Mouse (Mus musculus): ENCODE measurements at regions not wholly inside any gene's neighbourhood (a gene's known extent, or its start where the extent isn't known, plus 50 kb on each side); places are given as distances from the start of the nearest gene placed in this dataset.
A peak's percentile ranks its signal among the peaks of the same experiment; 100 is the strongest.

DNA sequence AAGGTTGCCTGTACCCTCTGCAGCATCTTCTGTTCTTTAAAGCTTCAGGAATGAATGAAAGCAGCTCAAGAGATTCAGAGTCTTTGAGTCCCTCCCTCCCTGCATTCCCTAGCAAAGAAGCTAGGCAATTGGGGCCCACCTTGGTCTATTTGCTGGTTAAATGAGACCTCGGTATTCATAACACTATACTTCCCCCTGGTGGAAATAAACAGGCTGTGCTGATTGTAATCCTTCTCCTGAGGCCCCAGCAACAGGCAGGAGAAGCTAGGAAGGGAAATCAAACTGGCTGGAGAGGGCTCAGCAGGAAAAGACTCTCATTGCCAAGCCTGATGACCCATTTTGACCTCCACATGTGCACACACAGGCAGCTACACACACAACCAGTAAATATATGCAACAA is 137.1 kb downstream of the Sh3bp4 start:
- DNase-seq: no peak

DNA sequence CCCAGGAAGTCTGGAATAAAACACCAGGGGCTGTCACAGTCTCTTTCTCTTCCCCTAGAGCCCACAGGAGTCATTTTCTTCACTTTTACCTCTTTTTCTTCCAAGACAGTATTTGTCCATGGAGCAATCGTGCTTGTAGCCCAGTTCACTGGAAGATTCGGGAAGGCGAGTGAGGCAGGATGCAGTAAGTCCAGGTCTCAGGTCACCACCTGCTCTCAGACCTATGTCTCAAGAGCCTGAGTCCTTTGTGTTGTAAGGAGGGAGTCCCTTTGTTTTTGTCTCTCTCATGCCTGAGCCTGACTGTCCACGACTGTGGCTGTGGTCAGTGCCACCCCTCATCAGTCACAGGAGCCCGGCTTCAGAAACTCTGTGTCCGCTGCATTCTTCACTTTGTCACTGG is 140.9 kb downstream of the Sh3bp4 start:
- DNase-seq: no peak

DNA sequence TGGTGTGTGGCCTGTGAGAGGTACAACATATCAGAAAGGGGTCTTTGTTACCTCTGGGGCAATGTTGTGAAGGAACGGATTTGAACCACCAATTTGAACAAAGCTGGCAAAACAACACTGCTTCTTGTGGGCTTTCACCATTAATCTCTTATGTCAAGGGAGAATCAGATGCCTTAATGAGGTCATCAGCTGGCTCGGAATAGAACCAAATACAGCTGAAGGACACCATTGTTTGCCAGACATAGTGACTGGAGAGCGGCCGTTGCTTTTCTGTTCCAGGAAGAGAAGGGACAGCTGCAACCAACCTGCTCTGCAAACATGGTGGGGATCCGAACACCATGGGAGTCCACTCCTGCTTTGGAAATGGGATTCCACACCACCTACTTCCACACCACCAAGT is 158.2 kb downstream of the Sh3bp4 start:
- no peak for DNase-seq

DNA sequence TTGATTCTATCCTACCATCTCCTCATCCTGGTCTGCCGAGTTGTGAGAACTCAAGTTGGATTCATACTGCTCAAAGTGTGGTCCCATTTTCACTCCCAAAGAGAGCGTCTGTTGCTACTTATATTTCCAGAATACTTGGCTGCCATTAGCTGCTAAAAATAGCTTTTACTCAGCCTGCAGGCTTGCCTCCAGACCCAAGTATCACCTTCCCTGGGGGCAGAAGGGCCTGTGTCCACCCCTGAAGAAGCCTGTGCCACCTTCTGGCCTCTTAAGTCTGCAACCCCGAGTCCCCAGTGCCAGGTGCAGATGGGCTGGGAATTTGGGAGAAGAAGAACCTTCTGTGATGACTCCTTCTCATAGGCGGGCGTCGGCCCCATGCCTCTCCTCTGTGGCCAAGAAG is 161.5 kb downstream of the Sh3bp4 start:
- no peak for DNase-seq

DNA sequence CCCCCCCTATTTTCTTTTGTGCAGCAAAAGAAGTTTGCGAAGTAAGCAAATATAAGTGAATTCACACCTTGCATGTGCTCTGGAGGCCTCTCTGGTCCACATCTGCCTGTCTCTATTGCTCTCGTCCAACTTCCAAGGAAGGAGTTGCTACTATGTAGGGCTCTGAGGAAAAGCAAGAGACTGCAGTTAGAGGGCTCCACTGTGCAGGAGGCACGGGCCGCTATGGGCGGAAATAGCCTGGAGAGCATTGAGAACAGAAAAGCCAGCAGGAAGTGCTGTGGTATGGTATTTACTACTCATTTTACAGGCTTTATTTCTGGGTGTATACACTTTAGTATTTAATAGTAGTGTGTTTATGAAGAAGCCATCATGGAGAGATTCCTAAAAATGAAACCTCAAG is 162.2 kb downstream of the Sh3bp4 start:
- DNase-seq: no peak

DNA sequence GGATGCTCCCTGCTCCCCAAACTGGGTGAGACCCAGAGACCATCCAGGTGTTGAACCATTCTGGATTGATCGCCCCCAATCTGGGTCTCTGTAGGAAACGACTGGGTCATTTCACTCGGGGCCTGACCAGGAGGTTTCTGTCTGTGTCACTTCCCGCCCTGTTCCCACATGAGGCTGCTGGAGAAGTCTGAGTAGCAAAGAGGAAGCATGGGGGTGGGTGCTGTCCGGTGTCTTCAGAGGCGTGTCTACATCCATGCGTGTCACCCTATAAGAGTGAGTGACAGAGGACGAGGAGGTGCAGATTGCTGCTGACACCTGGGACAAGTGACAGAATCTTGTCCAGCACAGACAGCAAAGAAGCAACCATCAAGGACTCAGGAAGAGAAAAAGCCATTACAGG is 164.7 kb downstream of the Sh3bp4 start:
- no peak for DNase-seq

DNA sequence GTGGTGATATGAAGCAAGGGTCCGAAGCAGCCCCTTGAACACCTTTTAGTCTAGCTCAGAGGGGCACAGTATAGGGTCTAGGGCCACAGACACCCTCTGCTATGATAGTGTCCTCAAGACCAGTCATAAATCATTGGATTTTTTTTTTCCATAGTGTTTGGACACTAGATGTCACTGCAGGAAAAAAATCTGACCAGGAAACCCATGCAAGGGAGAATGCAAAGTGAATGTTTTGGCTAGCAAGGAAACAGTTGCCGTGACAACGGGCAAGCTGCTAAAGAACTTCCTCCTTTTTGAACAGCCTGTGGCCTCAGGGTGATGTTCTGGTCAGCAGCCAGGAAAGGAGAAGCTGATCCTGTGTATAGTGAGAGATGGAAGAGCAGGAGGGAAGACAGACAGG is 165.1 kb downstream of the Sh3bp4 start:
- DNase-seq: peak; percentile 48 to 53

DNA sequence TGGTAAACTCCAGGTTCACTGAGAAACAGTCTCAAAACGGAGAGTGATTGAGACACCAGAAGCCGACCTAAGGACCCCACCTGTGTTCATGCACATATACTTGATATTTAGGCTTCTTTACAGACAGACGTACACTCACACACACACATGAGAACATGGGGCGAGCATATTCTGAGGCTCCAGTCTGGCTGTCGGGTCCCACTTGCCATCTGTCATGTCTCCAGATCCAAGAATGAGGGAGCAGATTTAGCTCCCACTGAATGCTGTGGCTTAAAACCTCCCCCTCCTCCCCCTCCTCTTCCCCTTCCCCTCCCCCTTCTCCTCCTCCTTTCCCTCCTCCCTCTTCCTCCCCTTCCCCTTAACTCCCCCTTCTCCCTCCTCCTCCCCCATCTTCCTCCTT is 167.5 kb downstream of the Sh3bp4 start:
- DNase-seq: no peak

DNA sequence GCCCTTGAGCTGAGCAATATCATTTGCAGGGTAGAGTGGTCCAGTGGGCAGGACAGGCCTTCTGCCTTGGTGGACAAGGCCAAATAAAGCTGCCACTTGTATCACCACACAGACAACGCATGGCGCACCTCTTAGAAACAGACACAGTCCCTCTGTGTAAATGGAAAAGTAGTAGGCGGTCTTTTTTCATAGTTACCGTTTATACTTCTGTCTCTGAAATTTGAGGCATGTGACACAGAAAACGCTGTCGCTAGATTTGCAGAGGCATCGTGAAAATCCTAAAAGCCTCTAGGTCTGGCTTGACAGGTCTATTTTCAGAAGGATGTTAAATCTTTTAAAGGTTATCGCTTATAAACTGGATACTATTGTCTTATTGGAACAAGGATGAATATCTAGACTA is 174.4 kb downstream of the Sh3bp4 start:
- DNase-seq: no peak

DNA sequence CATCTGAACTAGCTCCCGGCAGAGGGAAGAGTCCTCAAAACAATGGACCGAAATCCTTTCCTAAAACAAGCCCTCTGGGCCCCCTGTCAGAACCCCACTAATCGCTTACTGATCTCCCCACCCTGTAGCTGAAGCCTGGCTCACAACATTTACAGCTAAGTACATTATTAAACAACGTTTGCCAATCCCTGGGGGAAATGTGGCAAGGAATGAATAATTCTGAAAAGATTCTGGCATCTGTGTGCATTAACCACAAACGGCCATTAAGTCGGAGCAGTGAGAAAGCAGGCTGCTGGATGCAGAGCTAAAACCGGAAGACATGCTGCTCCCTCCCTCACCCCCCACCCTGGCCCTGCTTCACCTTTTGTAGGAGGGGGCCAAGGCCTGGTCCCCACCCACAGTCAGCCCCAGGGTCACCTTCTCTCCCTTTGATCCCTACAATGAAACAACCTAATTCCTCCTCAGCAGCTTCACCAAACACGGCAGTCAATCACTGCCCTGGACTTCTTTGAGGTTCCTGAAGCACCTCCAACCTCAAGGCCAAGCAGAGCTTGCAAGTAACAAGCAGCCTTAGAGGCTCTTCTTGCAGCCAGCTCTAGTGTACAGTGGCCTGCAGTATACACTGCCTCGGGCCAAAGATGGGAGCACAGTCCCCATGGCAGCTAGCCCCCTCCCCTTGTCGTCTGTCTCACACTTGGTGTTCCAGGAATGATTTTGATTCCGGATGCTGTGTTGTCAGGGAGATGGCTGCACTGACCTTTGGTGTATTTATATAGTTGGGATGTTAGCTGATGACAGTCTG is 175.2 kb downstream of the Sh3bp4 start:
- no peak for DNase-seq

DNA sequence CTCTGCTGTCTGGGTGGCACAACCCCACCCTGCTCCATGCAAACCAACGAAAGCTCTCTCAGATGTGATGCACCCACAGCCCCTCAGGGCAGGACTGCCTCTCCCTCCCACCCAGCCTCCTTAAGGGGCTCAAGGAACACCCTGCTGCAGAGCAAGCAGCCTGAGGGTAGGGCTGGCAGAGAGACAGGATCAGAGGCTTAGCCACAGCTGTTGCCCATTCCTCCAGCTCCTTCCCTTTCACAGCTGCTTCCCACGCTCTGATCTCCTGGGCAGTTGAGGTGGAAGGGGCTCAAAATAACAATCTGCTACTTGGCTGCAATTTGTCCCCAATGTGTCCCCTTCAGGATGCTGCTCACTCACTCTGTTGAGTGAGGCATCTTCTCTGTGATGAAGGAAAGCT is 181.5 kb downstream of the Sh3bp4 start:
- no peak for DNase-seq

DNA sequence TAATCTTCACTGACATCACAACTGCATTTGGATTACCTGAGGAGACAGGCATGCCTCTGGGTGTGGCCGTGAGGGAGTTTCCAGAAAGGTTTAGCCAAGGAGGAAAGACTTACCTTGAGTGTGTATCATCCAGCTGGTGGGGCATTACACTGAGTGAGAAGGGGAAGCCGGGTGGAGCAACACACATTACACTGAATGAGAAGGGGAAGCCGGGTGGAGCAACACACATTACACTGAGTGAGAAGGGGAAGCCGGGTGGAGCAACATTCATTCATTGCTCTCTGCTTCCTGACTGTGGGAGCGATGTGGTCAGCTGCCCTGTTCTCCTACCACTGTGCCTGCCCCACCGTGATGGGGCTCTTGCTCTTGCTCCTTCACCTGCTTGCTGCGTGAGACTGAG is 182.3 kb downstream of the Sh3bp4 start:
- no peak for DNase-seq

DNA sequence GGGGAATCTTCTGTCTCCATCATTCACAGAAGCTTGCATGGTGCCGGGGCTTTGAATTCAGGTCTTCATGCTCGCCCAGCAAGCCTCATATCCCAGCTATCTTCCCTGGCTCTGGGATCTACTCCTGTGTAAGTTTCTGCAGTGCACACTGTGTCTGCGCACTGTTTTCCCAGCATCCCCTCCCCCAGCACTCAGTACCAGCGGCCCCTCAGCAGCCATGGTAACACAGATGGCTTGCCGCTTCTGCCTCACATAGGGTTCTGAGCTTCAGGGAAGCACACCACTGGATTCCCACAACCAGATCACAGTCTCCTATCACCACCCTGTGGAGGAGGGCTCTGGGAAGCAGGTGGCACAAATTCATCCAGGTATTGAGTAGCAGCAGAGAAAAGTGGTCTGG is 187.7 kb downstream of the Sh3bp4 start:
- DNase-seq: no peak

DNA sequence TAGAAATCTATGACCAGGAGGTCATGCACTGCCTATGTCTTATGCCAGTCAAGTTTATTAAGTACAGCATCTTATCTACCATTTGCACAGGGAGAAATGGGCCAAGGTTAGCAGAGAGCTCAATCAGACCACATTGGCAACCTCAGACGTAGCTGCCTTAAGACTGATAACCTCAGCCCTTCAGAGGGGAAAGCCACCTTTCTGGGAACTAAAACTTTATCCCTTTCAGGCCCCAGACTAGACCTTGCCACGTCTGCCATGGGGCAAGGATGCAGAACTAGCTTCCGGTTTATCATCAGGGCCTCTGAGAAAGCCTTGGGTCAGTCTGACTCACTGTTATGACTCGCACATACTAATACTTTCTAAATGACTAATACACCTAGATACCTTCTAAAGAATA is 188.8 kb upstream of the Agap1 start:
- no peak for DNase-seq

DNA sequence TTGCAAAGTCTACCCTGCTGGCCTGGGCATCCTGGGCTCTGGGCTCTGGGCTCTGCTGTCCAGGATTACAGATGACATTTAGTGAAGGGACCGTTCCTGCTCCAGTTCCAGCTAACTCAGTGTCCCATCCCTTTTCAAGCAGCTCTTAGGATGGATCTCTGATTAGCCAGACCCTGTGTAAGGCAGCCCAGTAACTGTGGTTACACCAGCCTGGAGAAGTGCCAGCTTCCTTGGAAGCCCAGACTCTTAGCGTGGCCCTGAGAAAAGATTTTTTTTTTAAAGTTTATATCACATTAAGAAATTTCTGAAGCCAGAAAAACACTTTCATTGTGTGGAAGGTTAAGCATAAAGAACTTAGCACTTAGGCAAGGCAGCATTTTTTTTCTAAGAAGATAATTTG is 185.8 kb upstream of the Agap1 start:
- no peak for DNase-seq

DNA sequence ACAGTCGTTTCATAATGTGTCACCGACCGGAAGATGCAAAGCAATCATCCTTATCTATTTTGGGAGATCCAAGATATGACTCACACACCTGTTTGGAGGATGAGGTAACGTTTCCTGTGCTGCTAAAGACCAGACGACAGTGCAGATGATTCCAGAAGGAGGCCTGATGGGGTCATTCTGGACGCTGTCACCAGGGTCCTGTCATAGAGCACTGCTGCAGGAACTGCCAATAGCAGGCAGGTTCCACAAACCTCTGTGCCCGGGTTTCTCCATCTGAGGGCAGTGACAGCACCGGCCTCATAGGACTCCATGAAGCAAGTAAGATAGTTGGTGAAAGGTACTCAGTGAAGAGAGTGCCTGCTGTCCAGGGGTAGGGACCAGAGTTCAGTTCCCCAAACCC is 182.9 kb upstream of the Agap1 start:
- DNase-seq: no peak

DNA sequence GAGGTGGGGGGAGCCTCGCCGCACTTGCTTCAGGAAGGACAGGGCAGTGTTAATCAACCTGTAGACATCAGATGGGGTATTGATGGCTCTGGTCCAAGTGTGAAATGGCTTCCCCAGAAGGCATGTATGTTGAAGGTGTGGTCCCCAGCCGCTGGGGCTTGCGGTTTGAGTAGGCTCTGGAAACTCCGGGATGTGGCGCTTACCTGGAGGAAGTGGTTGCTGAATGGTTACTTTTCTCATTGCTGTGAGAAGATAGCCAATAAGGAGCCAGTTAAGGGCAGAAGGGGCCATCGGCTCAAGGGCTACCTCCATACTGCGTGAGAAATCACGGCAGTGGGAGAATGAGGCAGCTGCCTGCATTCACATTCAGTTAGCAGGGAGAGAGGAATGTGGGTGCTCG is 181.6 kb upstream of the Agap1 start:
- DNase-seq: no peak

DNA sequence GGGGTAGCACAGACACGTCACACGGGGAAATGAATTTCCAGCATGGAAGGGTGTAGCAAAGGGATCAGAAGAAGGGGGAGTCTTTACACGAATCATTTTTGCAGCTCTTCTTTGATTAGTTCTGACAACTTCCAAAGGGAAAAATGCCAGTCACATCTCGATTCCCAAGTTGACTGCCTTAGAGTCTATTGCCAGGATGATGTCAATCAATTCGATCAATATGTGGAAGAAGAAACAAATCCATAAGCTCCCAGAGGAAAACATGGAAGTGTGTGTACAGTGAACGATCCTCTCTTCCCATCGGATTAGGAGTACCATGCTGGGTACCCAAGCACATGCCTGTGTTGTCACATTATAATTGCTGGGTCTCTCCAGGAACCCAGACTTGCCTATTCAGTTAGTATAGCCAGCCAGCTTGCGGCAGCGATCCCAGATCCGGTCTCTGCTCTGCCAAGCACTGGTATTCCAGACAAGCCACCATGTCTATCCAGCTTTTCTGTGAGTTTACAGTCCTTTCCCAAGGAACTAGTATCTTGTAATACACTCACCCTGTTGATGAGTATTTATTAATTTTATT is 180.7 kb upstream of the Agap1 start:
- DNase-seq: no peak

DNA sequence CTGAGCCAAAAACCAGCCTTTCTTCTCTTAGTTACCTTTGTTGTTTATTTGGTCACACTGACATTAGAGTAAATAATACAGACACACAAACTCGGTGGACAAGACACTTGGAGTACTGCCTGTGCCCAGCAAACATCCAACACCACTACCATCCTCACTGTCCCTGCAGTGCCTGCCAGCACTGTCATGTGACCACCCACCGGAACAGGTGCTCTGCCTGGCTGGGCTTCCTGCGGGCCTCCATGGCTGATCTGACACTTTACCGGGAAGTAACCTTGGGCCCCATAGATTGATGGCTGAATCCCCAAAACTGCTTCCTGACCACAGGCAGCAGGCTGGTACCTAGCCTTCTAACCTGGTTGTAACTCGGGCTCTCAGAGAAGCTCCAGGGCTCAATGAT is 175.2 kb upstream of the Agap1 start:
- DNase-seq: no peak

DNA sequence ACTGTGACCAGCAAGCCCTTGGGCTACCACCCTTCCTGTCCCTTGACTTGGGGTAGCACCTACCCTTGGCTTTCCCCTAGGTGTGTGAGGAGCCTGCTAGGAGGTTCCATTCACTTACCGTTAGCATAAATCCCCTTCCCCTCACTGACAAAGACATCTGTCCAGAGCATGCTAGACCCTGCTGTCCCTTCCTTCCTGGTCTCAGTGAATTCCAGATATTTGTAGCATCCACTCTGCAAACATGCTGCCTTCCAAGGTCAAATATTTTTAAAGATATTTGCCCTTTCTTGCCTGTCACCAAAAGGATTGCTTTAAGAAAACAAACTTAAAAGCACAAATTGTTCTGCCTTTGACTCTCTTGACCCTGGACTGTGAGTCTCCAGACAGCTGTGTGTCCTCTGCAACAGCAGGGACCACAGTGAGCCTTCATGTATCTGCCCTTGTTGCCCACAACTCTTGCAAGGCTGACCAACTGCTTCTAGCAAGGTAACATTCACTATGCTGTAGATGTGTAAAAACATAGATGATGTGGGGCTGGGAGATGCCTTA is 173.4 kb upstream of the Agap1 start:
- DNase-seq: no peak

DNA sequence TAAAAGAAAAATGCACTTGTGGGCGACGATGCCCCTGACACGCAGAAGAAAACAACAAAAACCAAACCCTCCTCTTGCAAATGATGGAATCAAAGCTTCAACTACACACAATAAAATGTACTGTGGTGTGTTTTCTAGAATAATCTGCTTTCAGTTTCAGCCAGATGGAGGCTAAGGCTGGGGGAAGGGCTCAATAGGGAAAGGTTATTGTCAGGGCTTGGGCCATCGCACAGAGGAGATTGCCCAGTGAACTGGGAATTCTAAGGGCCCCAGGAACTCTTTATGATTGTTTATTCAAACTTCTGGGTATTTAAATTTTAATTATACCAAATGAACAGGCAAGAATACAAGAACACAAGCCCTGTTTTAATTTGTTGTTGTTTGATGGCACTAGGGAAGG is 169.6 kb upstream of the Agap1 start:
- no peak for DNase-seq

DNA sequence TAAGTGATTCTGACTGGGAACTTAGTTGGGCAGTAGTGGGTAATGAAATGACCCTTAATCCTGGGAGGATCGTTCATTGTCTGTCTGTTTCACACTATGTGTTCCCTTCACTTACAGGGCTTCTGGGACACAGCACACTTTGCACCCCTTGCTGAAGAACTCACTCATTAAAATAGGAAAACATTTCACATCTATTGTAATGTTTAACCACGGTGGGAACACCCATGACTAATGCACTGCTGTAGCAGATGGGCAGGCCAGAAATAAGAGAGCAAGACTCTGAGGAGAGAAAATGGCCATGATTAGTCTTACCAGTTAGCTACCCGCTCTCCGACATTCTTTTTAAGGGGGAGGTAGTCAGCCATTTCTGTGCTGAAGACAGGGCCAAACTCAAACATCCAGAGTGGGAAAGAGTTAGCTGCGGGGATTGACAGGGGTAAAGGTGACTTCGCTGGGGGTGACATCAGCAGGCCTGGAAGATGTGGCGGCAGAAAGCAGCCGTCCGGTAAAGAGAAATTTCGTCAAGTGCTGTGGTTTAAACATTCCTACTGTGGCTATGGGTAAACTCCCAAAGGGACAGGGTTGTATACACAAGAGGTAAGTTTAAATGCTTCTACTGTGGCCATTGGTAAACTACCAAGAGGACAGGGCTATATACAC is 167.3 kb upstream of the Agap1 start:
- DNase-seq: no peak

DNA sequence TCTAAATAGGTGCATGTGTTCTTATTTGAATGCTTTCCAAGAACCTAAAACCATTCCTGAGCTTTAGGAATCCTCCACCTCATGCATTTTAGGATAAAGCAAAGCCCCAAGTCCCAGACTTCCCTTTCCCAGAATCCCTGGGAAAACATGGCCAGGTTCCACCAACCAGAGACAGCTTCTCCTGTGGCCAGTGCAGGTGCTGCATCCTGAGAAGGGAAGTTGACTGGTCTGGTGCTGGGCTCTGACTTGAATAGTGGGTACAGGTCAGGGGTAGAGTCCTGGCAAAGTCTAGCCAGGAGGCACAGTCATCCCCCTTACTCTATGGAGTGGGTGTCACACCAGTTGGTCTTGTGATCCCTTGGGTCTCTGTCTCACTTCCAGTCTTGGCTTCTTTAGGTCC is 166.6 kb upstream of the Agap1 start:
- DNase-seq: no peak

DNA sequence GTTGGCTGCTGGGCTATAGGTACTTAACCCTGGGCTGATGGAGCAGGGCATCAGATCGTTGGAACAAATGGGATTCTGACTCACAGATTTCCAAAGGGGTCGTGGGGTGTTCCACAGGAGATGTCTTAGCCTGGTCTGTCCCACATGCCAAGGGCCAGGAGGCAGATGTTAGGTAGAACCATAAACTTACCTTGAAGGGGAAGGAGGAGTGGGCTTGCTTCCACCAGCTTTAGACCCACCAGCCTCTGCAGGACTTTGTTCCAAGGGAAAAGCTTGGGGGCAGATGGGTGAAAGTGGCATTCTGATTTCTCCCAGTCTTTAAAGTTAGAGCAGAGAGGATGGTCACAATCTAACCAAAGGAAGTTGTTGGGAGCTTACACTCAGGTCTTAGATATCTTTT is 165.7 kb upstream of the Agap1 start:
- DNase-seq: no peak
